Mouse (Mus musculus) heart, embryonic 14.5 days (tissue): ENCODE measurements around the gene 6330409D20Rik. TPM values are rescaled to one million over a fixed set of nuclear protein-coding genes. Genes with fewer than 3 reads are reported as not detected.

Experiments
- ATAC-seq: fragments of 200-750 bp; cut with Nextera tagmentation; 2 replicates; pipeline ENCODE4 v1.8.0; 2017; ENCODE audit warnings: low read depth, moderate TSS enrichment; ENCODE audit not compliant: insufficient number of reproducible peaks, insufficient read depth, low FRiP score
- H3K27ac ChIP-seq, 2 experiments: fragments of 200-500 bp in 1 of 2; fragments of 300-500 bp in 1 of 2; sonication (generic) in 1 of 2; replicated peaks in 1 of 2; 2 replicates each; pipeline ENCODE4 v1.5.1; 2012 to 2014; ENCODE audit warnings: low read depth in 2 of 2, low read length in 2 of 2, control low read depth in 1 of 2, mild to moderate bottlenecking in 1 of 2, mixed read lengths in 1 of 2; ENCODE audit not compliant: control insufficient read depth in 1 of 2, insufficient read depth in 1 of 2
- H3K27me3 ChIP-seq: fragments of 300-500 bp; sonication (generic); 2 replicates; pipeline ENCODE4 v1.6.1; 2014; ENCODE audit warnings: mild to moderate bottlenecking, low read length, control low read depth; ENCODE audit not compliant: control insufficient read depth, insufficient read depth
- H3K36me3 ChIP-seq: fragments of 300-500 bp; sonication (generic); 2 replicates; pipeline ENCODE4 v1.6.1; 2014; ENCODE audit warnings: mild to moderate bottlenecking, control low read depth, low read length, mixed read lengths; ENCODE audit not compliant: control insufficient read depth, insufficient read depth
- H3K4me1 ChIP-seq, 2 experiments: fragments of 200-500 bp in 1 of 2; fragments of 300-500 bp in 1 of 2; sonication (generic) in 1 of 2; 2 replicates each; pipeline ENCODE4 v1.6.1; 2012 to 2014; ENCODE audit warnings: low read length in 2 of 2, control low read depth in 1 of 2, mixed read lengths in 1 of 2; ENCODE audit not compliant: control insufficient read depth in 2 of 2, insufficient read depth in 2 of 2
- H3K4me2 ChIP-seq: fragments of 300-500 bp; sonication (generic); 2 replicates; pipeline ENCODE4 v1.6.1; 2014; ENCODE audit warnings: mild to moderate bottlenecking, low read length
- H3K4me3 ChIP-seq, 2 experiments: fragments of 200-500 bp in 1 of 2; fragments of 300-500 bp in 1 of 2; sonication (generic) in 1 of 2; 2 replicates each; pipeline ENCODE4 v1.5.1; 2012 to 2014; ENCODE audit warnings: low read length in 2 of 2, mild to moderate bottlenecking in 2 of 2, control low read depth in 1 of 2, low read depth in 1 of 2, moderate library complexity in 1 of 2; ENCODE audit not compliant: control insufficient read depth in 1 of 2, insufficient read depth in 1 of 2
- H3K9ac ChIP-seq: fragments of 300-500 bp; sonication (generic); 2 replicates; pipeline ENCODE4 v1.6.1; 2014; ENCODE audit warnings: mild to moderate bottlenecking, low read length
- H3K9me3 ChIP-seq: fragments of 300-500 bp; sonication (generic); 2 replicates; pipeline ENCODE4 v1.6.1; 2016; ENCODE audit warnings: low read length, control low read depth; ENCODE audit not compliant: control insufficient read depth
- WGBS: fragments of 180-500 bp; shearing (Covaris S2); extraction: QIAGEN DNeasy Blood & Tissue Kit; methylation state at CpG from one replicate; pipeline ENCODE4 v1.1.7; 2014; 5-methylcytosine and 5-hydroxymethylcytosine counted together
- polyA plus RNA-seq: library from polyadenylated mRNA; unstranded; fragments of >200 nt; fragmentation: Nextera tagmentation; extraction: Ambion mirVana; gene quantifications from 2 replicates; pipeline ENCODE4 v1.2.1, GENCODE M21; 2014

Gene 6330409D20Rik
- polyA plus RNA-seq, 1 experiment from 2014 or later = 0.68 TPM

- peaks cover 0 to 4% of the 10 kb centered on the region in 2 experiments; a peak in 2 of 4 replicates for H3K4me1 ChIP-seq
- H3K27me3 ChIP-seq = no peaks in the 10 kb centered on the region
- no peak for ATAC-seq
- H3K36me3 ChIP-seq = peaks cover 72% of the 10 kb centered on the region
- no peaks in the 10 kb centered on the region for H3K9me3 ChIP-seq
- WGBS = 61% methylated on average over 10 of the region's 10 CpGs
- no peak overlapping the region for H3K27ac ChIP-seq
- peak overlapping the region; percentile 75 for H3K4me2 ChIP-seq
- H3K4me3 ChIP-seq = peak overlapping the region in 1 of 2 experiments; percentile 44; a peak in 1 of 4 replicates
- H3K9ac ChIP-seq = no peak overlapping the region
Observed at GRCm38 (mm10) chr2:32752181-32752580, 11.4 kb upstream of the 6330409D20Rik start.

DNA sequence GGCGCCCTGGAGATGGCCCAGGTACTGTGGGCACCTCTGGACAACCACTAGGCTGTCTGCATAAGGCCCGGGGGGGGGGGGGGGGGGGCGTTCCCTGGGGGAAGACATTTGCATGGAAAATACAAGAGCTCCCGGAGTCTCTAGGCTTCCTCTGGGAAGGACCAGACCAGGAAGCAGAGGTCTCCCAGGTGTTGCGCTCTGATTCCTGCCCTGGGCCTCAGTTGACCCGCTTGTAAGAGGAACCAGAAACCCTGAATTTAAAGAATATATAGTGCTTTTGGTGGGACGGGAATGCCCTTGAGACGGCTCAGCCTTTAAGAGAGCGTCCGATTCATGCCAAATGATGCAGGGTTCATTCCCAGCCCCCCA lies 10.8 kb upstream of the 6330409D20Rik start:
- Histone ChIP-seq H3K27ac (peak overlapping the region; percentile 31 to 38; a peak in 2 of 4 replicates), H3K9ac (peak overlapping the region; percentile 68), H3K9me3 (no peaks in the 10 kb centered on the region), H3K4me3 (peak overlapping the region; percentile 43 to 44), H3K4me2 (peak overlapping the region; percentile 75), H3K36me3 (peaks cover 76% of the 10 kb centered on the region), H3K27me3 (no peaks in the 10 kb centered on the region), H3K4me1 (peaks cover 0 to 4% of the 10 kb centered on the region in 2 experiments; a peak in 2 of 4 replicates)
- 38% methylated on average over 9 of the region's 10 CpGs for WGBS
- ATAC-seq = peak; percentile 11; the same call in 1 of the 2 replicates

- WGBS = 22% methylated on average over 31 of the region's 31 CpGs
- Histone ChIP-seq H3K27me3 (no peaks in the 10 kb centered on the region), H3K27ac (peak overlapping the region; percentile 31 to 60; a peak in 2 of 4 replicates), H3K9me3 (no peaks in the 10 kb centered on the region), H3K9ac (peak overlapping the region; percentile 68), H3K4me2 (peak overlapping the region; percentile 75), H3K36me3 (peaks cover 82% of the 10 kb centered on the region), H3K4me3 (peak overlapping the region; percentile 43 to 44), H3K4me1 (peaks cover 0 to 4% of the 10 kb centered on the region in 2 experiments; a peak in 2 of 4 replicates)
- peak; percentile 80 for ATAC-seq
Observed at GRCm38 (mm10) chr2:32750887-32751664, 10.3 kb upstream of the 6330409D20Rik start.

DNA sequence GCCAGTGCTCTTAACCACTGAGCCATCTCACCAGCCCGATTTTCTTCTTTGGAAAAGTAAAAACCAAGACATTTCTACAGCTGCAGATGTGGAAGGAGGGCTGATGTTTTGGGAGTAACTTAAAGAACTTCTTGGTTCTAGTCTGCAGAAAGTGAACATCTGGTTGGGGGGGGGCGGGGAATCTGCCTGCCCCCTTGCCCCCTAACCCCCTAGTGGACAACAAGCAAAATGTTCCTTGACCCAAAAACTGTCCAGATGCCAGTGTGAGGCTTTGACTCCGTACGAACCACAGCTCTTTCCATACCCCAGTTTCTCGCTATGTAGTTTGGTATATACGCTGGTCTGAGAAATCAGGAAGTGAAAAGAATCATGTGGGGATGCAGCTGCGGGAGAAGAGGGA lies 9.4 kb upstream of the 6330409D20Rik start:
- Histone ChIP-seq H3K27ac (no peak overlapping the region), H3K27me3 (no peaks in the 10 kb centered on the region), H3K4me1 (peaks cover 0 to 4% of the 10 kb centered on the region in 2 experiments; a peak in 2 of 4 replicates), H3K36me3 (peaks cover 87% of the 10 kb centered on the region), H3K4me3 (no peak overlapping the region), H3K9ac (no peak overlapping the region), H3K4me2 (no peak overlapping the region), H3K9me3 (no peaks in the 10 kb centered on the region)
- no peak for ATAC-seq
- 69% methylated on average over 7 of the region's 7 CpGs for WGBS

- Histone ChIP-seq H3K36me3 (peaks cover 86% of the 10 kb centered on the region), H3K4me3 (no peak overlapping the region), H3K27ac (no peak overlapping the region), H3K27me3 (no peaks in the 10 kb centered on the region), H3K4me2 (no peak overlapping the region), H3K9me3 (no peaks in the 10 kb centered on the region), H3K9ac (no peak overlapping the region), H3K4me1 (peaks cover 0 to 4% of the 10 kb centered on the region in 2 experiments; a peak in 2 of 4 replicates)
- 78% methylated on average over 16 of the region's 16 CpGs for WGBS
- ATAC-seq = no peak
Observed at GRCm38 (mm10) chr2:32749082-32749481, 8.3 kb upstream of the 6330409D20Rik start.

DNA sequence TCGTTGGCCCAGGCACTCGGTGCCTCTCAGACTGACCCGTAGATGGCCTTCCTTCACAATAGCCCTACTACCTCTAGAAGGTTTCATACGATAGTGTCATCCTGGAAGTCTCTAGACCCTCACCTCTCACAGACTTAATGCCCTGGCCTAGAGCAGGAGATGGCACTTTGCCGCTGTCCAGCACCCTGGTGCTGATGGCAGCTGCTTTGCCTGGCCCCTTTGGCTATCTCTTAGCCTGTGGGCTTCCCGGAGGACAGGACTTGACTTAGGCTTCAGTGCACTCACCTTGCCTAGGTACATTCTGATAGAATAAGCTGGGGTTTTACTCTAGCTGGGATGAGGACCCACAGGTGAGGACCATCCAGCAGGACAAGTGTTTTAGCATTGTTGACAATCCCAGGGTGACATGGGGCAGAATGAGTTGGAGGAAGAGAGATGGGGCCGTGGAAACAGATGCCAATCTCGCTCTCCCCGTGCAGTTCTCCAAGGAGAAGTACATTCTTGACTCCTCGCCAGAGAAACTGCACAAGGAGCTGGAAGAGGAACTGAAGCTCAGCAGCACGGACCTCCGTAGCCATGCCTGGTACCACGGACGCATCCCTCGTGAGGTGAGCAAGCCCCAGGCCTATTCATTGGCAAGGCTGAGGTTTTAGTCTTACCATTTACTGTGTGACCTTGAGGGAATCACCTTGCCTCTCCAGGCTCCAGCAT lies 3.6 kb upstream of the 6330409D20Rik start:
- 64% methylated on average over 15 of the region's 15 CpGs for WGBS
- Histone ChIP-seq H3K27me3 (peaks cover 38% of the 10 kb centered on the region), H3K4me1 (peaks cover 6 to 10% of the 10 kb centered on the region in 2 experiments)

DNA sequence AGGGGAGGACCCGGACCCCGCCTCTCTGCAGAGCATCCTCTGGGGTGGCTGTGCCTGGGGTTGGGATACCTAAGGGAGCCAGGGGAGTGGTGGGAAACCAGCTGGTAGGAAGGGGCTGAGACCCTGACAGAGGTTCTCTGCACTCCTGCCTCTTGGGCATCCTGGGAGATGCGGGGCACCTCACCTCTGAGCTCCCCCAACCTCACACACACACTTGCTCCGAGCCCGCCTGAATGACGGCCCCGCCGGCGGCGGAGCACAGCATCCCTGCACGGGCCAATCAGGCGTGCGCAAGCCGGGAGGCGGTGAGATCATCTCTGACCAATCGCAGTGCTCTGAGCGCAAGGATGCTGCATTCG lies 1.3 kb upstream of the 6330409D20Rik start:
- no peaks in the 10 kb centered on the region for H3K9me3 ChIP-seq
- WGBS = 15% methylated on average over 18 of the region's 18 CpGs
- no peak overlapping the region for H3K27ac ChIP-seq
- H3K36me3 ChIP-seq = peaks cover 35% of the 10 kb centered on the region
- ATAC-seq = no peak
- peak overlapping the region; percentile 69; the same call in 1 of the 2 replicates for H3K9ac ChIP-seq
- H3K4me3 ChIP-seq = peak overlapping the region; percentile 43 to 47
- peaks cover 6 to 10% of the 10 kb centered on the region in 2 experiments for H3K4me1 ChIP-seq
- H3K27me3 ChIP-seq = peaks cover 38% of the 10 kb centered on the region
- peak overlapping the region; percentile 76 for H3K4me2 ChIP-seq

More for the DNA sequence above, 3.6 kb upstream of the 6330409D20Rik start:
- no peak overlapping the region for H3K9ac ChIP-seq
- H3K4me2 ChIP-seq = no peak overlapping the region
- no peak overlapping the region for H3K4me3 ChIP-seq
- H3K27ac ChIP-seq = no peak overlapping the region
- no peaks in the 10 kb centered on the region for H3K9me3 ChIP-seq
- ATAC-seq = no peak
- peaks cover 54% of the 10 kb centered on the region for H3K36me3 ChIP-seq
